Mouse (Mus musculus): Measurements from ENCODE around the gene Sec62. TPM values are rescaled to one million over a fixed set of nuclear protein-coding genes. Genes with fewer than 3 reads are reported as not detected.

The Sec62 gene
- 92.7 and 101 TPM in 2 replicates for polyA plus RNA-seq (2015; fragmentation: Nextera tagmentation; extraction: Ambion mirVana)

- H3K4me3 ChIP-seq (replicated peaks) = peak within 1 kb of the TSS; percentile 99
- H3K4me2 ChIP-seq (replicated peaks) = peak within 1 kb of the TSS; percentile 67
- no peaks in the 10 kb centered on the region for H3K9me3 ChIP-seq
- H3K27me3 ChIP-seq = no peaks in the 10 kb centered on the region
- WGBS = under 1% methylated on average over 60 of the region's 62 CpGs
- H3K9ac ChIP-seq (replicated peaks) = peak within 1 kb of the TSS; percentile 98
- H3K27ac ChIP-seq = peak within 1 kb of the TSS; percentile 94
- peak; percentile 99 for ATAC-seq
- no peaks in the 10 kb centered on the region for H3K36me3 ChIP-seq
- H3K4me1 ChIP-seq (replicated peaks) = peaks cover 20% of the 10 kb centered on the region
These were observed at the start of gene Sec62 for GRCm38 (mm10) chr3:30792737-30793402. TSS of gene Sec62 (plus strand) at chr3:30792875.

GRCm38 (mm10) chr3:30742891-30743290, 49.8 kb upstream of the Sec62 start:
- ATAC-seq = no peak
- Histone ChIP-seq H3K27me3 (no peaks in the 10 kb centered on the region), H3K27ac (no peak overlapping the region), H3K4me1 (replicated peaks) (no peaks in the 10 kb centered on the region), H3K36me3 (no peaks in the 10 kb centered on the region), H3K4me2 (replicated peaks) (no peak overlapping the region), H3K9ac (replicated peaks) (no peak overlapping the region), H3K4me3 (replicated peaks) (no peak overlapping the region), H3K9me3 (no peaks in the 10 kb centered on the region)
- WGBS = 93% methylated on average over 7 of the region's 7 CpGs

- Histone ChIP-seq H3K27me3 (no peaks in the 10 kb centered on the region), H3K27ac (no peak within 1 kb of the TSS), H3K9me3 (no peaks in the 10 kb centered on the region), H3K4me2 (replicated peaks) (no peak within 1 kb of the TSS), H3K4me3 (replicated peaks) (no peak within 1 kb of the TSS), H3K9ac (replicated peaks) (no peak within 1 kb of the TSS), H3K4me1 (replicated peaks) (no peaks in the 10 kb centered on the region), H3K36me3 (no peaks in the 10 kb centered on the region)
- ATAC-seq = no peak
- whole genome bisulfite sequencing = 76% methylated on average over 7 of the region's 7 CpGs
These were observed 46.7 kb upstream of the Sec62 start, which contains the start of gene Samd7 for GRCm38 (mm10) chr3:30746006-30746405. TSS of gene Samd7 (plus strand) at chr3:30746293.

- Histone ChIP-seq H3K9me3 (no peaks in the 10 kb centered on the region), H3K4me2 (replicated peaks) (no peak overlapping the region), H3K27me3 (no peaks in the 10 kb centered on the region), H3K4me3 (replicated peaks) (no peak overlapping the region), H3K27ac (no peak overlapping the region), H3K4me1 (replicated peaks) (no peaks in the 10 kb centered on the region), H3K9ac (replicated peaks) (no peak overlapping the region), H3K36me3 (no peaks in the 10 kb centered on the region)
- WGBS = 85% methylated on average over 9 of the region's 9 CpGs
- no peak for ATAC-seq
These were observed 44.4 kb upstream of the Sec62 start for GRCm38 (mm10) chr3:30748316-30748715.

- no peak for ATAC-seq
- no peaks in the 10 kb centered on the region for H3K4me1 ChIP-seq (replicated peaks)
- 95% methylated on average over 4 of the region's 4 CpGs for WGBS
- no peak overlapping the region for H3K4me2 ChIP-seq (replicated peaks)
- no peaks in the 10 kb centered on the region for H3K36me3 ChIP-seq
- H3K9ac ChIP-seq (replicated peaks) = no peak overlapping the region
- H3K27me3 ChIP-seq = no peaks in the 10 kb centered on the region
- no peak overlapping the region for H3K4me3 ChIP-seq (replicated peaks)
- no peak overlapping the region for H3K27ac ChIP-seq
- no peaks in the 10 kb centered on the region for H3K9me3 ChIP-seq
These were observed 38.0 kb upstream of the Sec62 start for GRCm38 (mm10) chr3:30754696-30755095.

- WGBS = 90% methylated on average over 4 of the region's 4 CpGs
- Histone ChIP-seq H3K4me3 (replicated peaks) (no peak overlapping the region), H3K4me2 (replicated peaks) (no peak overlapping the region), H3K36me3 (no peaks in the 10 kb centered on the region), H3K27ac (no peak overlapping the region), H3K9ac (replicated peaks) (no peak overlapping the region), H3K9me3 (no peaks in the 10 kb centered on the region), H3K4me1 (replicated peaks) (no peaks in the 10 kb centered on the region), H3K27me3 (no peaks in the 10 kb centered on the region)
- no peak for ATAC-seq
These were observed 27.8 kb upstream of the Sec62 start for GRCm38 (mm10) chr3:30764877-30765276.

GRCm38 (mm10) chr3:30765311-30766027, 27.2 kb upstream of the Sec62 start:
- ATAC-seq = no peak
- Histone ChIP-seq H3K27me3 (no peaks in the 10 kb centered on the region), H3K4me2 (replicated peaks) (no peak overlapping the region), H3K9me3 (no peaks in the 10 kb centered on the region), H3K36me3 (no peaks in the 10 kb centered on the region), H3K27ac (no peak overlapping the region), H3K4me1 (replicated peaks) (no peaks in the 10 kb centered on the region), H3K4me3 (replicated peaks) (no peak overlapping the region), H3K9ac (replicated peaks) (no peak overlapping the region)
- 78% methylated on average over 10 of the region's 10 CpGs for WGBS

- WGBS = 83% methylated on average over 7 of the region's 7 CpGs
- H3K4me1 ChIP-seq (replicated peaks) = no peaks in the 10 kb centered on the region
- H3K9ac ChIP-seq (replicated peaks) = no peak overlapping the region
- H3K4me2 ChIP-seq (replicated peaks) = no peak overlapping the region
- H3K27me3 ChIP-seq = no peaks in the 10 kb centered on the region
- H3K27ac ChIP-seq = no peak overlapping the region
- no peak for ATAC-seq
- no peaks in the 10 kb centered on the region for H3K9me3 ChIP-seq
- H3K36me3 ChIP-seq = no peaks in the 10 kb centered on the region
- H3K4me3 ChIP-seq (replicated peaks) = no peak overlapping the region
These were observed 26.5 kb upstream of the Sec62 start for GRCm38 (mm10) chr3:30766177-30766576.

GRCm38 (mm10) chr3:30767271-30767670, 25.4 kb upstream of the Sec62 start:
- no peaks in the 10 kb centered on the region for H3K4me1 ChIP-seq (replicated peaks)
- no peaks in the 10 kb centered on the region for H3K9me3 ChIP-seq
- ATAC-seq = no peak
- 92% methylated on average over 6 of the region's 6 CpGs for WGBS
- no peak overlapping the region for H3K27ac ChIP-seq
- no peaks in the 10 kb centered on the region for H3K27me3 ChIP-seq
- no peak overlapping the region for H3K9ac ChIP-seq (replicated peaks)
- no peak overlapping the region for H3K4me2 ChIP-seq (replicated peaks)
- H3K4me3 ChIP-seq (replicated peaks) = no peak overlapping the region
- H3K36me3 ChIP-seq = no peaks in the 10 kb centered on the region

GRCm38 (mm10) chr3:30769755-30770515, 22.7 kb upstream of the Sec62 start:
- no peaks in the 10 kb centered on the region for H3K9me3 ChIP-seq
- no peaks in the 10 kb centered on the region for H3K36me3 ChIP-seq
- no peaks in the 10 kb centered on the region for H3K4me1 ChIP-seq (replicated peaks)
- no peak overlapping the region for H3K4me2 ChIP-seq (replicated peaks)
- 68% methylated on average over 10 of the region's 10 CpGs for WGBS
- no peak for ATAC-seq
- H3K27me3 ChIP-seq = no peaks in the 10 kb centered on the region
- no peak overlapping the region for H3K9ac ChIP-seq (replicated peaks)
- no peak overlapping the region for H3K4me3 ChIP-seq (replicated peaks)
- H3K27ac ChIP-seq = no peak overlapping the region

GRCm38 (mm10) chr3:30771560-30771959, 21.1 kb upstream of the Sec62 start:
- H3K27ac ChIP-seq = no peak overlapping the region
- H3K9ac ChIP-seq (replicated peaks) = no peak overlapping the region
- no peak overlapping the region for H3K4me2 ChIP-seq (replicated peaks)
- H3K27me3 ChIP-seq = no peaks in the 10 kb centered on the region
- H3K36me3 ChIP-seq = no peaks in the 10 kb centered on the region
- H3K4me1 ChIP-seq (replicated peaks) = no peaks in the 10 kb centered on the region
- 98% methylated on average over 1 of the region's 1 CpGs for WGBS
- no peaks in the 10 kb centered on the region for H3K9me3 ChIP-seq
- ATAC-seq = no peak
- no peak overlapping the region for H3K4me3 ChIP-seq (replicated peaks)

GRCm38 (mm10) chr3:30772631-30773030, 20.0 kb upstream of the Sec62 start:
- WGBS = 80% methylated on average over 4 of the region's 4 CpGs

More at GRCm38 (mm10) chr3:30772631-30773030, 20.0 kb upstream of the Sec62 start:
- H3K4me1 ChIP-seq (replicated peaks) = no peaks in the 10 kb centered on the region
- H3K4me3 ChIP-seq (replicated peaks) = no peak overlapping the region
- no peak overlapping the region for H3K4me2 ChIP-seq (replicated peaks)
- H3K36me3 ChIP-seq = no peaks in the 10 kb centered on the region
- H3K27me3 ChIP-seq = no peaks in the 10 kb centered on the region
- no peak overlapping the region for H3K9ac ChIP-seq (replicated peaks)
- H3K9me3 ChIP-seq = no peaks in the 10 kb centered on the region
- no peak for ATAC-seq
- H3K27ac ChIP-seq = no peak overlapping the region

All from midbrain, embryonic 13.5 days (tissue).